Mouse (Mus musculus) cerebellum, adult 9-10 months (tissue): ENCODE measurements around the gene Cog5.
"Not testable (repeated sequence)": the region's sequence is repeated elsewhere in the genome, so short reads cannot be mapped to it uniquely, and the experiment has no call there.

Source experiments
- DNase-seq: peaks from one replicate; pipeline ENCODE4 v3.0.0; 2022

The Cog5 gene

GRCm38 (mm10) chr12:31654197-31654964, at the start of gene Cog5, which contains the start of gene Dus4l:
Gene Cog5 (plus strand): TSS chr12:31654869.
Gene Dus4l (minus strand): TSS chr12:31654826.
- DNase-seq, result peak; percentile 98

GRCm38 (mm10) chr12:31604894-31605293, 49.8 kb upstream of the Cog5 start:
- peak; percentile 51 for DNase-seq

GRCm38 (mm10) chr12:31608138-31608537, 46.5 kb upstream of the Cog5 start:
- no peak for DNase-seq

- DNase-seq, result no peak
Observed at GRCm38 (mm10) chr12:31613353-31613752, 41.3 kb upstream of the Cog5 start.

- no peak for DNase-seq
Observed at GRCm38 (mm10) chr12:31620106-31620505, 34.6 kb upstream of the Cog5 start.

GRCm38 (mm10) chr12:31625016-31625415, 29.7 kb upstream of the Cog5 start:
- DNase-seq, result no peak

GRCm38 (mm10) chr12:31628396-31628795, 26.3 kb upstream of the Cog5 start:
- not testable (repeated sequence) for DNase-seq

GRCm38 (mm10) chr12:31633970-31634342, 20.7 kb upstream of the Cog5 start:
- peak; percentile 60 for DNase-seq

GRCm38 (mm10) chr12:31634343-31635239, 20.1 kb upstream of the Cog5 start, which contains the start of gene Bcap29:
Gene Bcap29 (minus strand): TSS chr12:31634658.
- peak; percentile 74 for DNase-seq

GRCm38 (mm10) chr12:31635240-31635607, 19.4 kb upstream of the Cog5 start:
- DNase-seq, result no peak

- DNase-seq, result no peak
Observed at GRCm38 (mm10) chr12:31653611-31654010, 1.1 kb upstream of the Cog5 start.

GRCm38 (mm10) chr12:31654965-31655477, 352 bp downstream of the Cog5 start:
- no peak for DNase-seq

GRCm38 (mm10) chr12:31656841-31657240, 2.2 kb downstream of the Cog5 start:
- DNase-seq, result no peak

- DNase-seq, result no peak
Observed at GRCm38 (mm10) chr12:31665999-31666398, 11.3 kb downstream of the Cog5 start.

- no peak for DNase-seq
Observed at GRCm38 (mm10) chr12:31667187-31667586, 12.5 kb downstream of the Cog5 start.

GRCm38 (mm10) chr12:31686679-31687078, 32.0 kb downstream of the Cog5 start:
- DNase-seq, result no peak

- no peak for DNase-seq
Observed at GRCm38 (mm10) chr12:31693278-31693677, 38.6 kb downstream of the Cog5 start.

GRCm38 (mm10) chr12:31700623-31701347, 46.1 kb downstream of the Cog5 start:
- peak; percentile 57 for DNase-seq

GRCm38 (mm10) chr12:31701411-31701810, 46.7 kb downstream of the Cog5 start:
- DNase-seq, result no peak

GRCm38 (mm10) chr12:31703904-31704303, 49.2 kb downstream of the Cog5 start:
- DNase-seq, result no peak

GRCm38 (mm10) chr12:31706168-31706567, 51.5 kb downstream of the Cog5 start:
- DNase-seq, result no peak

GRCm38 (mm10) chr12:31707531-31707930, 52.9 kb downstream of the Cog5 start:
- DNase-seq, result no peak

GRCm38 (mm10) chr12:31709665-31710064, 55.0 kb downstream of the Cog5 start:
- DNase-seq, result no peak
